Mouse (Mus musculus) ovary, adult 18-20 months (tissue): ENCODE measurements around the gene Apon.
"Not testable (repeated sequence)": the region's sequence is repeated elsewhere in the genome, so short reads cannot be mapped to it uniquely, and the experiment has no call there.

Experiments used
- DNase-seq: peaks from one replicate; pipeline ENCODE4 v3.0.0; 2022; ENCODE audit warnings: low spot score, mixed read lengths

Gene Apon

DNA sequence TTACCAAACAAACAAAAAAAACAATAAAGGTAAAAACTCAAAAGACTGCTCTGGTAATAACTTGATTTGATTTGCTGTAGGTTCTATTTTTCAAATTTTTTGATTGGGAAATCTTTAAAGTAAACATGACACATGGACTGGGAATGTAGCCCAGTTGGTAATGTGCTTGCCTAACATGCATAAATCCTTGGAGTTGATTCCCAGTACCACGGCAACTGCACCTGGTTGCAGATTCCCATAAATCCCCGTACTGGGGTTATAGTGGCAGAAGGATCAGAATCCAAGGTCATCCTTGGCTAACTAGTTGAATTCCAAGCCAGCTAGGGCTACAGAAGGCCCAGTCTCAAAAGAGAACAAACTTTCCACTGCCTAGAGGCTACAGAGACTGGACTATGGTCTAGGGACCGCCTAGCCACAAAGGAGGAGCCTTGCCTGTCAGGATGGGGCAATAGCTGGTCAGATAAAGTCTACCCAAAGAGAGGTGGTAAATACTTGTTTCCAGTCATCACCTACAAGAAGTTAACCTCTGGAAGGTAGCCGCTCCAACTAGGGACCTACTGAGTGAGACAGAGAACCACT lies at the start of gene Apon:
Gene Apon, plus strand, starts transcription at position 420 of the 579 bp plus-strand sequence.
- DNase-seq: no peak

DNA sequence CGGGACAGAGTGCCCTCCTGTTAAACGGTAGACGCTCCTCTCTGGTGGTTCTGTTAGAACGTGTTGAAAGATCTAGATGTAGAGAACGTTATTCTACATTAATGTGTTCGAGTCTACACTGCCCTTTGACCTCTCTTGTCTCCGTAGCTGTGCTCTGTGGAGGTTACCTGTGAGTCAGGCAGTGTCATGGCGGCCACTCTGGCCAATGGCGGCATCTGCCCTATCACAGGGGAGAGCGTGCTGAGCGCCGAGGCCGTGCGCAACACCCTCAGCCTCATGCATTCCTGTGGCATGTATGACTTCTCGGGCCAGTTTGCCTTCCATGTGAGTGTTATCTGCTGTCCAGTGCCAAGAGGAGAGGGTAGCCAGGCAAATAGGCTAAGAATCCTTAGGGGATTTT lies 49.0 kb upstream of the Apon start:
- DNase-seq: no peak

DNA sequence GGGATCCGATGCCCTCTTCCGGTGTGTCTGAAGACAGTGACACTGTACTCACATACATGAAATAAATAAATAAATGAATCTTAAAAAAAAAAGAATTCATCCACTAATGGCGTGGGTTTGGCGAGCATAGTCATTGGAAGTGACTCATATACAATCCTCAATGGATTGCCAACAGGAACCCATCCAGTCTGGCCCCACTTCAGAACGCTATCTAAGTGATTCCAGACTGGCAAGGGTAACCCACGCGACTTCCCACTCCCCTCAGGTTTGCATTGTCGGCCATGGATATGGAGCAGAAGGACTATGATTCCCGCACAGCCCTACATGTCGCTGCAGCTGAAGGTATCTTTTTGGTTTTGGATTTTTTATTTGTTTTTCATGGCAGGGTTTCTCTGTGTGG lies 45.6 kb upstream of the Apon start:
- DNase-seq: no peak

DNA sequence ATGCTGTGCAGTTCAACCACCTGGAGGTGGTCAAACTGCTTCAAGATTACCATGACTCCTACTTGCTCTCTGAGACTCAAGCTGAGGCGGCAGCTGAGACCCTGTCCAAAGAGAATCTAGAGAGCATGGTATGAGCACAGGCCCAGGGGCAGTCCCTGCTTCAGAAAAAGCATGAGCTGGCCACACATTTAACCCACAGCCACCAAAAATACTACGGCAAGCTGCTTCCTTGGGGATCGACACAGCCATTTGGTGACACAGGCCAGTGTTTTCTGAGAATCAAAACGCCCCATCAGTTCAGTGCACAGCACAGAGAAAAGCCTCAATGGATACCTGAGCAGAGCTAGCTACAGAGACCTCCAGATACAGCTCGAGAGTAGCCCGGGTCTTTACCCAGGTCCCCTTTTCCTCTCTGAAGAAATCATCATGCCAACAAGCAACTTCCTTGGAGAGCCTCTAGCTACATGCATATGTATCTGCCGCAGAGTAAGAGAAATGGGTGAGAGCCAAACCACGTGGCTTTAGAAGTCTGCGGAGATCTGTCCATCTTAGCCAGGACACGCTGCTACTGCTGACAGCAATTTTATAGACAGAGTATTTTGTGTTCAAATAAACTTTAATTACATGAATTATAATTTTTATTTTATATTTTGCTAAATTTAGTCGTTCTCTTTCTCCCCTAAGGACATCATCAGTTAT lies 44.4 kb upstream of the Apon start:
- DNase-seq: no peak

DNA sequence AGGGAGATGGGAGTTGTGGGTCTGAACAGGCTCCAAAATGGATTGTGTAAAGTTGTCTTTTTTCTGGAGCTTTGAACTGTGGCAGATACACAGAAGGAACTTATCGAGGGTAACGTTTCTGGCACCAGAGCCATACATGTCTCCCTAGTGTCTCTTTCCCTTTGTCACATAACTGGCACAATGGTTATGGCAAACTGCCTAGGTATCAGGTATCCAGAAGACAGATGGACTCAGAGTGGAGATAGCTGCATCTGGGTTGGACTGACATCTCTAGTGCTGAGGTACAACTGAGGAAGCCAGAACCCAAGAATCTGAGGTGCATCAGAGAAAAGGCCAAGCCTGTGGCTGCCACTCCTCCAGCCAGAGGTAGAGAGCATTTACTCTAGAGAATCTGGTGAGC lies 43.8 kb upstream of the Apon start:
- no peak for DNase-seq

DNA sequence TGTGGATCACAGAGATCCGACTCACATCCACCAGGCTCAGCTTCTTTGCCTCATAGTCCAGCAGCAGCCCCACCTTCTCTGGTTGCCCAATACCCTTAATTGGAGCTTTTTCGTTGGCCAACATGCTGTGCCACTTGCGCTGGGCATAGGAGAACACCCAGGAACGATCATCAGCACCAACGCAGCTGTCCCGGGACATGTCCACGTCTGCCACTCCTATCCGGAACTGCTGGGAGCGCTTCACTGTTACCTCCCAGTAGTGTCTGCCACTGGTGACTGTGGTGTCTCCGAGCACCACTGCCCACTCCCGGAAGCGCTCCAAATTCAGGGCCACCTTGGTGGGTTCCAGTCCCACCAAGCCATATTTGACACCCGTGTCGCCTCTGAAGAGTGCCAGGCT lies 42.9 kb upstream of the Apon start:
- no peak for DNase-seq

DNA sequence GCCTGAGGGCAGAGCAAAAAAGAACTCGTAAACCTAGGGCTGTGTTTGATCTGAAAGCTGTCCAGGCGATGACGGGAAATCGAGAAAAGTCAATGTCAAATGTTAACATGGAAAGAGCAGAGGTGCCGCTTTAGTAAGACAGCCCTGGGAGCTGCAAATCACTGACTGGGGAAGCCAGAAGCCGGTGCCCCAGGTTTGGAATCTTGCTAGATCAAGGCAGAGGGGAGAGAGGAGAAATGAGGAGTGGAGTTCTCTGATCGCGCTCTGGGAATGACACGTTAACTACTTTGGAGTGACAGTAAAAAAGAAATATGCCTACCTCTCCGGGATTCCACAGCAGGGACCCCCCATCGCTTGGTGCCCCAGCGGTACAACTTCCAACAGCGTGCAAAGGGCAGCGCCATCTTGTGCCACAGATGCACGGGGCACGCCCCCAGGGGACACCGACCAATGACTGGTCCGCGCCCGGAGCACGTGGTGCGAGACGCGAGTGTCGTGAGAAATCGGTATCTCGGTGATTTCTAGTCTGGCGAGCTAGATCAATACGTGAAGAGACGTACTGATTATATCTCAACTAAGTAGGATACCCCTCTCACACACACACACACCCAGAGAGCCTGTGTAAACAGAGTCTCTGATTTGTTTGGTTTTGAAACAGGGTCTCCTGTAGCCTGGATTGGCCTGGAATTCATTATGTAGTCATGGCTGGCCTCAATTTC lies 42.3 kb upstream of the Apon start, which contains the start of gene Spryd4:
Gene Spryd4, minus strand, starts transcription at position 418 of the 719 bp plus-strand sequence.
- DNase-seq: peak; percentile 77

DNA sequence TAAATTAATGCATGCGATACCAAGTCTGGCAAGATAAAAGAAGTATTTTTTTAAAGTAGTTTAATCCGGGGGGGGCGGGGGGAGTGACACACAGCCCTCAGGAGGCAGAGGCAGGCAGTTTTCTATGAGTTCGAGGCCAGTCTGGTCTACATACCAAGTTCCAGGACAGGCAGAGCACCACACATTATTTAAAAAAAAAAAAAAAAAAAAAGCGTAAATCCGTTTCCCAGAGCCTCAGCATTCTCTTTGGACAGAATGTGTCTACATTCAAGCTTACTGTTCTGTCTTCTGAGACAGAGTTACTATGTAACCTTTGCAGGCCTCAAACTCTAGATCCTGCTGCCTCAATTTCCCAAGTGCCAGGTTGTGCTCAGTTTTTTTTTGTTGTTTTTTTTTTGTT lies 41.7 kb upstream of the Apon start:
- no peak for DNase-seq

DNA sequence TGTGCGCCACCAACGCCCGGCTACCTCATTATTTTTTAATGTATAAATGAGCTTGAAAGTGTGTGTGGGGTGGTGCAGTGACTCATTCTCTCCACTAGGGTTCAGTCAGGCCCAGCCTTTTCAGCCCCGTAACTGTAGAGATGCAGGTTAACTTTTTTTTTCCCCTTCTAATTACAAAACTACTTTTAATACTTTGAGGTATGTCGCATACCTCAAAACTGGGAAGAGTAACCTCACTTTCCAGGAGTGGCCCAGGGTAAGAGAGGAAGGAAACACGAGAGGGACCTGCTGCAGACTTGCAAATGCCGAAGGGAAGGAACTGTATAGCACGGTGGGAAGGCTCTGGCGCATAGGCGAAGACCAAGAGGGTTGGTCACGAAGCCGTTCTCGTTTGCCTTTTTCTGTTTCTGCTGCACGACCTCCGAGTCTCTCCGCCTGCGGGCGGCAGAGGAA lies 41.0 kb upstream of the Apon start:
- DNase-seq: peak; percentile 24

DNA sequence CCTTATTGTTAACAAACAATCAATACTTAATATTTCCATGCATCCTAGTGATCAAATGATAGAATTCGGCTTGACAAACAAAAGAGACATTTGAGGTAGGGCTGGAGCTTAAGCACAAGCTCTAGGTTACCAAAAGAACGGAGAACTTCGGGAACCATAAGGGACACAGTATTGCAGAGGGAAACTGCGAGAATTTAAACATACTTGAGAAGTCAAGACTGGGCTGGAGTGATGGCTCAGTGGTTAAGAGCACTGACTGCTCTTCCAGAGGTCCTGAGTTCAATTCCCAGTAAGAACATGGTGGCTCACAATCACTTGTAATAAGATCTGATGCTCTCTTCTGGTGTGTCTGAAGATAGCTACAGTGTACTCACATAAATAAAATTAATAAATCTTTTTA lies 39.8 kb upstream of the Apon start:
- DNase-seq: not testable (repeated sequence)

DNA sequence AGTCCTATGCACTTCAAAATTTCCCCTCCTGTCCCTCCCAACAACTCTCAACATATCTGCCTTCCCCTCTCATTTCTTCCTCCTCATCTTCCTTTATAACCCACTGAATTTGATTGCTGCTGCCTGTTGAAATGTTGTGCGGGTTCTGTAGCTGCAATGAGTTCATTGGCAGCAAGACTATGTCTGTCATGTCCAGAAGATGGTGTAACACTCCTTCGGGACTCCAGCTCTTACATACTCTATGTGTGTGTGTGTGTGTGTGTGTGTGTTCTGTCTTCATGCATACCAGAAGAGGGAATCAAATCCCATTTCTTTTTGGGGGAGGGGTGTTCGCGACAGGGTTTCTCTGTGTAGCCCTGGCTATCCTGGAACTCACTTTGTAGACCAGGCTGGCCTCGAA lies 38.9 kb upstream of the Apon start:
- no peak for DNase-seq

DNA sequence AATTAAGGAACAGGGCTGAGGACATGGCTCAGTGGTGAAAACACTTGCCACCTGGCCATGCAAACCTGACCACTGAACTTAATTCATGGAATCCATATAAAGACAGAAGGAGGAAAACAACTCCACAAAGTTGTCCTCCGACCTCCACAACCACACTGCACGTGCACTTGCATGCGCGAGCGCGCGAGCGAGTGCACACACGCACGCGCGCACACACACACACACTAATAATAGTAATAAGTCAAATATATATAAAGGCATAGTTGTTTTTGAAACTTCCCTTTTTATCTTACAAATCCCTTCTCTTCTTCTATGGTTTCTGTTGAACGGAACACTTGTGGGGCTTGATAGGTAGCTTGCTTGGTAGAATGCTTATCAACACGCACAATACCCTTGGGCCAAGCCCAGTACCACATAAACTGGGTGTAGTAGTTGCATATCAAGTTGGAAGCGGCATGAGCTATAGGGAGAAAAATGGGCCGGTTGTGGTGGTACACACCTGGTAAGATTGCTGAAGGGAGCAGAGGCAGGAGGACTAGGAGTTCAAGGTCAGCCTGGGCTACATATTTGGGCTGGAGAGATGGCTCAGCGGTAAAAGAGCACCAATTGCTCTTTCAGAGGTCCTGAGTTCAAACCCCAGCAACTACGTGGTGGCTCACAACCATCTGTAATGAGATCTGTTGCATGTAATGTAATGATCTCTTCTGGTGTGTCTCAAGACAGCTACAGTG lies 35.3 kb upstream of the Apon start:
- DNase-seq: no peak

DNA sequence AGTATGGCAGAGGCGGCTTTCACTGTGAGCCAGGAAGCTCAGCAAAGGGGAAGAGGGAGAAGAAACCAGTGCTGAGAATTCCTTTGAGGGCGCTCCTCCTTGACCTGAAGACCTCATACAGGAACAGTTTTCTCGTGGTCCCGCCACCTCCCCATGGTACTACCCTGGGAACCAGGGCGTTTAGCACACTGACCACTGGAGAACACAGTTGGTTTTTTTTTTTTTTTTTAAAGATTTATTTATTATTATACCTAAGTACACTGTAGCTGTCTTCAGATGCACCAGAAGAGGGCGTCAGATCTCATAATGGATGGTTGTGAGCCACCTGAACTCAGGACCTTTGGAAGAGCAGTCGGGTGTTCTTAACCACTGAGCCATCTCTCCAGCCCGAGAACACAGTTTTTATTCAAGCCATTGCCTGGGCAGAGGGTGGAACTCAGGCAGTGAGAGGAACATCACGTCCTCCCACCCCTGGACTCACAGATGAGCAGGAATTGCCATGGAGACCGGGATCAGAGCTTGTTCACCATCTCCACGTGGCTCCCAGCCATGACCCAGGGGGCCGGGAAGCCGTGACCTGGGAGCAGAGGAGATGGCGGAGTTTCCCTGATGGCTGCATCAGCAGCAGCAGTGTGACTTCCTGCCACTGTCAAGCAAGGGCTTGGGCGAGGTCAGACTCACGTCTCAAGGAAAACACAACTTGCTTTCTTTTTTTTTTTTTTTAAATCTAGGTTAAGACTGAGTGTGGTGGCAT lies 32.2 kb upstream of the Apon start:
- DNase-seq: no peak

DNA sequence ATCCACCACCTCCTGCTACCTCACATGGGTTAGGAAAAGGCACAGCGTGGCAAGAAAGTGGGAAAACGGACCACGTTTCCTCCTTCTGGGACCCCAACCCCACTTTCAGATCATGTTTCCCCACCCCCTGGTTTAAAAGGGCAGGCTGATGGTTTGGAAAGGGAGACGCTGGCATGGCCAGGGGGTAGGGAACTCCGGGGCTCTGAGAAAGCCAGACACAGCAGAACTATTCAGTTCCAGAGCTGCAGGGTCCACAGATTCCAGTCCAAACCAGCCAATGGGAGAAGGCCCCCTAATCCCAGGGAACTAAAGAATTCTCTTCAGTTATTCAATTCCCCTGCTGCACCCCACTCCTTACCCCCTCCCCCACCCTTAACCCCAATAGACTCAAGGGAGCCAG lies 28.8 kb upstream of the Apon start:
- no peak for DNase-seq

DNA sequence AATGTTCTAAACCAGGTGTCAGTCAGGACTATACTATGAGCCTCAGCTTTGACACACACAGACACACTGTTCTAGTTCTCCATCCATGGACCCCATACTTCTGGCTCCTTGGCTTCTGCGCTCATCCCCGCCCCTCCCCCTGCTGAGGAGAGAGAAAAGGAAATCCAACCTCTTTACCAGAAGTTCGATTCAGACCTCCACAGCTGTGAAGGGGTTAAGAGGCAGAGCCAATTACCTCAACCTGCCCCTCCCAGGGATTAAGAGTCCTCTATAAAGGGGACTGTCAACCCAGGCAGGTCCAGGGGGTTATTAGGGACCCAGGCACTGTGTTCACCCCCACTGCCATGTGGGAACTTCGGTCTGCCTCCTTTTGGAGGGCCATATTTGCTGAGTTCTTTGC lies 28.4 kb upstream of the Apon start, which contains the start of gene Mip:
Gene Mip, plus strand, starts transcription at position 301 of the 400 bp plus-strand sequence.
- no peak for DNase-seq

DNA sequence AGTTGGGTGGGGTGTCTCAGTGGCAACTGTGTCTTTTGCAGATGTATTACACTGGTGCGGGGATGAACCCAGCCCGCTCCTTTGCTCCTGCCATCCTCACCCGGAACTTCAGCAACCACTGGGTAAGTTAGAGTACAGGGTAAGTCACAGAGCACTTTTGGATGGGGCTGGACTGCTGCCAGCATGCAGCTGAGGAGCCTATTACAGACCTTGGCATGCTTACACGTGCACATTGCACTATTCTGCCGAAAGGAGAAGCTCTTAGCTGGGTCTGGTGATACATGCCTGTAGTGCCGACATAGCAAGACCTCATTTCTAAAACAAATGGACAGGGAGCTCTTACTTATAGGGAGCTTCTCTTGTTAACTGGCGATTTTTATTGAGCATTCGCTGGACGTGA lies 26.3 kb upstream of the Apon start:
- no peak for DNase-seq

DNA sequence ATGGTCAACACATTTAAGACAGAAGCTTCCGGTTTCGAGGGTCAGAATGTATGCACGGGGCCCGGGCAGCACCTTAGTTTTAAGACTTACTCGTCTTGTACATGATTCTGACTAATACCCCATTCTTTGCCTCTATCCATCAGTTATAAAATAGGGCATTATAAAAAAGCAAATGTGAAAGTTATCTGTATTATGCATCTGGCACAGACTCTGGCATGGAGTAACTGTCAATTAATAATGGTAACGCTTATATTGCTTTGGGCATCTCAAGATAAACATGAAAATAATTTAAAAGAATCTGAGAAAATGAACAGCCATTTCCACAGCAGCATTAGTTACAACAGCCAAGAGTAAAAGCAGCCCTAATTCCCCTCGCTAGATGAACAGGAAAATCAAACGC lies 25.9 kb upstream of the Apon start:
- no peak for DNase-seq

DNA sequence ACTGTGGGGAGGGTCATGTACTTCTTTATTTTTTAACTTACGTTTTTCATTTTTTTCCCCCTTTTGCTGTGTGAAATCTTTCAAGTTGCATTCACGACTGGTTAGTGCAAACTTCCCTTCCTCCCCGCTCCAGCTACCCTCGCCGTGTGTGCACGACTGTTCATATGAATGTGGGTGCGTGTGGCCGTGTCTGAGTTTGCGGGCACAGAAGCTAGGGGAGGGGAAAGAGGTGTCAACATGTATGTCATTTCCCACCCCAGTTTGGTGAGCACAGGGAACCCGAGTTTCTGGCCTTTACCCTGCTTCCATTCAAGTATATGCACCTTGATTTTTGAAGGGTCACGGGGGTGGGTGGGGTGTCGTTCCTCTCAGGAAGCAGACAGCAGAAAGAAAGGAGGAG lies 23.3 kb upstream of the Apon start:
- no peak for DNase-seq

DNA sequence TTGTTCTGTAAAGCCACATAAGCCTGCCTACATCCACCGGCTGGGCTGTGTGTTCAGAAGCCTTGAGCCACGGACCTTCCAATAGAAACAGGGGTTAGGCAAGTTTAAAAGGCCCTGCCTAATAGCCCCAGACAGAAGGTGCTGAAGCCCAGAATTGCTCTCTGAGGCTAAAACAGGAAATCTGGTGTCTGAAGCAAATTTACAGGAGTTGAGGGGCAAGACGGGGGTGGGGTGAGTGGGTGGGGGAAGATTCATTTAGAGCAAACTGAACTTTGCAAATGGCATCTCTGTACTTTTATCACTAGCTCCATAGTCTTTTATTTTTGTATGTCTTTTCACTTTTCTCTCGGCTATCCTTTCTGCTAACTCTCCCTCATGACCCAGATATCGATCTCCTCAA lies 22.8 kb upstream of the Apon start:
- no peak for DNase-seq

DNA sequence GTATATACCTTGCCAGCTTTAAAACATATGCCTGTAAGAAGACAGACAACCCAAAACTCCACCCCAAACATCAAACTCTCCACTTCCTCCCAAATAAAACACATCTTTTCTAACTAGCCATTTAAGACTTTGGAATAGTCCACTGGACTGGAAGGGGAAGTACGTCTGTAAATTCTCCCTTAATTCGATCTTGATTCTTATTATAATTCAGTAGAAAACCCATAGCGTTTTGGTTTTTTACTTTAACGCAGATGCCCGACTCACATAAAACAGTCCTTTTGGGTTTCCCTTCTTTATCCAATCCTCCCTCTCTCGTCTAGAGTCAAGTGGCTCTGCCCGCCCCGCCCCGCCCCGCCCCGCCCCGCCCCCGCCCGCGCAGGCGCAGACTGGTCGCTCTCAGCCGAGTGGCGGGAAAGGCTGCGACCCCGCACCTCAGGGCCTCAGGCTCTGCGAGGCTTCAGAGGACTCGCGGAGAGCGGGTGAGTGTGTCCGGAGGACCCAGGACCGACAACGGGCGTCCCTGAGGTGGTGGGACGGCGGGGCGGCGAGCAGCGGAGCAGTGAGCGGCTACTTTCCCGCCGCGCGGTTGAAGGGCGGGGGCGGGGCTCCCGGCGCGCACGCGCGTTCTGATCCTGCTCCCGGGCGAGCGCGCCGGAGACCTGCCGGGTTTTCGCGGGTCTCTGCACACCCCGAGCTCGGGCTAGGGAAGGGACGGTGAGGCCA lies 22.0 kb upstream of the Apon start, which contains the start of gene Timeless:
Gene Timeless, plus strand, starts transcription at position 369 of the 723 bp plus-strand sequence.
- DNase-seq: peak; percentile 66

DNA sequence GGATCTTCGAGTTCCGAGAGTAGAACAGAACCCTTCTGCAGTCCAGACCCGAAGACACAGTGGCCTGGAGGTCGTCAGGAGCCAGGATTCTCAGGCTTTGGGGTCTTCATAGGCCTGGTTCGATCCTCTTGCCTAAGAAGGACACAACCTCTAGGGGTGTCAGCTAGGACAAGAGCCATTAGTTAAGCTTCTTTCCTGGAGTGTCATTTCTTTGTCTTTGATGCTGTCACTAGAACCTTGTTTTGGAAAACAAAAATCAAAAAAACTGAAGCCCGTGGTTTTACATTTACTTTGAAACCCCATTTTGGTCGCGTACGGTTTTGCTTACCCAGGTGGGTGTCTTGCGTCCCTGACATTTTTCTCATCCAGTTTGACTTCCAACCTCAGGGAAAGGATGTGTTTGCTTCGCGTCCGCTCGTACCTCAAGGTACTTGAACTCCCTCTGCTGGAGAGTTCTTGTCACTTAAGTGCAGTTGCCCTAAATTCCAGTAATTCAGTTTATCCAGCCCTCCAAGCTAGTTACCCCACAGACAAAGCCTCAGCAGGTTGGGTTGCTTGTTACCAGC lies 21.4 kb upstream of the Apon start:
- DNase-seq: no peak
